Mouse (Mus musculus) bone marrow, adult 2 months (tissue): ENCODE data around the gene Dctn1.

Experiments used
- CTCF ChIP-seq: fragments of 200-500 bp; IDR thresholded peaks from 2 replicates; pipeline ENCODE4 v1.5.1; 2011; ENCODE audit warnings: low read length, control low read depth; ENCODE audit not compliant: control insufficient read depth, insufficient read depth
- POLR2A ChIP-seq: fragments of 200-500 bp; IDR thresholded peaks from 2 replicates; pipeline ENCODE4 v1.6.1; 2011; ENCODE audit warnings: low read depth, mild to moderate bottlenecking, control low read depth, low read length, borderline replicate concordance; ENCODE audit not compliant: control insufficient read depth

DNA sequence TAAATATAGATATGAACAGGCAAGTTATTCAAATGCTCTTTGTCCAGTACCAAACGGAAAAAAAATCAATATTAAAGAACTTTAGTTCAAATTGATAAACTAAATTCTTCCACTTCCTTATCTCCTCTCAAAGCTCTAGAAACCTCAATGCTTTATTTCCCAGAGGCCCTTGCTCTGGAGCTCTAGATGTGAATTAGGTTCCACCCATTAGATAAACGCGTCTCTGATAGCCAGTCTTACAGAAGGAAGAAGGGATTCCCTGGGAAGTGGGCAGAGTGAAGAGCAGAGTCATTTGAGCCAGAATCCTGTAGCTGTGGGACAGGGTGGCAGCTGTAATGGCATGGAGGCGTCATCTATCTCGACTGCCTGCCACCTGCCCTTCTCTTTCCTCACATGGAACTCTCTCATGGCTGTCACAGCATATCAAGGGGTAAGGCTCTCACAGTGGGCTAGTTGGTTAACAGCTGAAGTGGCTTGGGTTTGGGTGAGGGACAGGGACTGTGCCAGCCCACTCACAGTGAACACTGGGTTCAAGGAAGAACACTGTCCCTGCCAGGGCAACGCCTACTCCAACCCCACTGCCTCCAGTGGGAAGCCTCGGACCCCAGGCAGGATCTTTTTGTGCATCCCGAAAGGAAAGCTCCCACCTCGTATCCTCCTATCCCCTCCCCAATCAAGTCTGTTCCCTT lies 41.8 kb downstream of the Dctn1 start:
- TF ChIP-seq CTCF, result no peak
- TF ChIP-seq POLR2A, result no peak
